Mouse (Mus musculus): ENCODE data around the gene Spats1. TPM values are rescaled to one million over a fixed set of nuclear protein-coding genes. Genes with fewer than 3 reads are reported as not detected.

Gene Spats1
- polyA plus RNA-seq, 1 experiment from 2014 or later = 0.85 TPM

DNA sequence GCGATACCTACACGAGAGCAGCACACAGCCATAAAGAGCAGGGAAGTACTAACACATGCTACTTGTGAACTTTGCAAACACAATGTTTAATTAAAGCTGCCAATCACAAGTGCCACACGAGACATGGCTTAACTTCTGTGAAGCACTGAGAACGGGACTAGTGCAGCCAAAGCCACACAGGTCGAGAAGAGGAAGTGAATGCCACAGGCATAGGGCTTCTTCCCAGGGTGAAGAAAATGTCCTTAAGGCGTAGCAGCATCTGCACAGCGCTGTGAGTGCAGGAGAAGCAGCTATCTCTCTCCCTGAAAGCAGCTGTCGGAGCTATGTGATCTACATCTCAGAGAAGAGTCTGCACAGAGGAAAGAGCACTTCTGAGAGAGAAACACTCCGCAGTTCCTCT lies 80.6 kb downstream of the Spats1 start:
- peaks cover 6% of the 10 kb centered on the region; the same call in 1 of the 2 replicates for H3K36me3 ChIP-seq (ENCODE audit: control insufficient read depth, insufficient read depth, low read length)
- no peak for ATAC-seq (ENCODE audit: low FRiP score)

DNA sequence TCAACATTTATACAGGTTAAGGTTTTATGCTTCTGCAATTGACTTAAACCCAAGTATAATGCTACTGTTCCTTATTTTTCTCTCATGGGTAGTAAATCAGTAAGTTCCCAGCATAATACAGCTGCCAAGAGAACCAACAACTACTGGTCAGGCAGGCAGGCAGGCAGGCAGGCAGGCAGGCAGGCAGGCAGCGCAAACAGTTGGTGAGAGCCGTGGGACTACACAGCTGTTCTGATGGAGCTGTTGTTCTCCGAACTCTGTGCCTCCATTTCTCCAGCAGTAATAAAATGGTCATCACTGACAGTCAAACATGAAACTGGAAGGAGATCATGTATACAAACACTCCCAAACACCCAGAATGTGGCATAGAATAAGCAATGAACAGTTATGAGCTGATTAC lies 81.5 kb downstream of the Spats1 start:
- WGBS = 91% methylated on average over 3 of the region's 3 CpGs

More for the DNA sequence above, 80.6 kb downstream of the Spats1 start:
- H3K9me3 ChIP-seq (ENCODE audit: control insufficient read depth, low read length) = no peaks in the 10 kb centered on the region
- no peaks in the 10 kb centered on the region for H3K4me1 ChIP-seq (replicated peaks; ENCODE audit: control insufficient read depth, insufficient read depth, low read length)
- no peaks in the 10 kb centered on the region for H3K27me3 ChIP-seq (ENCODE audit: control insufficient read depth, insufficient read depth, low read length)
- H3K4me2 ChIP-seq (replicated peaks; ENCODE audit: low read depth, low read length) = no peak overlapping the region
- H3K27ac ChIP-seq (ENCODE audit: low read depth, low read length) = no peak overlapping the region
- 76% methylated on average over 9 of the region's 9 CpGs for WGBS
- H3K9ac ChIP-seq (ENCODE audit: low read depth, low read length) = no peak overlapping the region
- no peak for DNase-seq (ENCODE audit: low spot score)
- H3K4me3 ChIP-seq (ENCODE audit: low read depth, low read length) = no peak overlapping the region

More for the DNA sequence above, 81.5 kb downstream of the Spats1 start:
- DNase-seq (ENCODE audit: low spot score) (no peak), ATAC-seq (ENCODE audit: low FRiP score) (no peak)
- Histone ChIP-seq H3K4me2 (replicated peaks; ENCODE audit: low read depth, low read length) (no peak overlapping the region), H3K4me3 (ENCODE audit: low read depth, low read length) (no peak overlapping the region), H3K4me1 (replicated peaks; ENCODE audit: control insufficient read depth, insufficient read depth, low read length) (no peaks in the 10 kb centered on the region), H3K9ac (ENCODE audit: low read depth, low read length) (no peak overlapping the region), H3K36me3 (ENCODE audit: control insufficient read depth, insufficient read depth, low read length) (peaks cover 6% of the 10 kb centered on the region; the same call in 1 of the 2 replicates), H3K9me3 (ENCODE audit: control insufficient read depth, low read length) (no peaks in the 10 kb centered on the region), H3K27ac (ENCODE audit: low read depth, low read length) (no peak overlapping the region), H3K27me3 (ENCODE audit: control insufficient read depth, insufficient read depth, low read length) (no peaks in the 10 kb centered on the region)

Other genes with a start within 250 kb of the Spats1 start
- 86.2 and 87.3 TPM in 2 replicates for gene Cdc5l, start 41.7 kb downstream of the Spats1 start, polyA plus RNA-seq (2014; fragmentation: Nextera tagmentation; extraction: Ambion mirVana)
- gene Aars2, start 31.4 kb upstream of the Spats1 start, polyA plus RNA-seq (2014; fragmentation: Nextera tagmentation; extraction: Ambion mirVana) = 13.0 and 14.5 TPM in 2 replicates
- 2.0 and 2.5 TPM in 2 replicates for gene Tcte1, start 48.0 kb upstream of the Spats1 start, polyA plus RNA-seq (2014; fragmentation: Nextera tagmentation; extraction: Ambion mirVana)
- gene Tmem151b, start 74.3 kb upstream of the Spats1 start, polyA plus RNA-seq (2014; fragmentation: Nextera tagmentation; extraction: Ambion mirVana) = 4.7 and 5.6 TPM in 2 replicates
- 5.6 and 9.0 TPM in 2 replicates for gene Nfkbie, start 80.3 kb upstream of the Spats1 start, polyA plus RNA-seq (2014; fragmentation: Nextera tagmentation; extraction: Ambion mirVana)
- 89.9 and 91.5 TPM in 2 replicates for gene Slc35b2, start 88.5 kb upstream of the Spats1 start, polyA plus RNA-seq (2014; fragmentation: Nextera tagmentation; extraction: Ambion mirVana)
- 1,644 and 1,674 TPM in 2 replicates for gene Hsp90ab1, start 97.9 kb upstream of the Spats1 start, polyA plus RNA-seq (2014; fragmentation: Nextera tagmentation; extraction: Ambion mirVana)
- 48.0 and 50.8 TPM in 2 replicates for gene Slc29a1, start 124.2 kb upstream of the Spats1 start, polyA plus RNA-seq (2014; fragmentation: Nextera tagmentation; extraction: Ambion mirVana)
- 1.1 and 1.8 TPM in 2 replicates for gene Mymx, start 126.7 kb upstream of the Spats1 start, polyA plus RNA-seq (2014; fragmentation: Nextera tagmentation; extraction: Ambion mirVana)
- 0.79 and 1.0 TPM in 2 replicates for gene Capn11, start 183.9 kb upstream of the Spats1 start, polyA plus RNA-seq (2014; fragmentation: Nextera tagmentation; extraction: Ambion mirVana)
- gene Mrpl14, start 210.9 kb upstream of the Spats1 start, polyA plus RNA-seq (2014; fragmentation: Nextera tagmentation; extraction: Ambion mirVana) = 105 and 109 TPM in 2 replicates
- gene Tmem63b, start 211.5 kb upstream of the Spats1 start, polyA plus RNA-seq (2014; fragmentation: Nextera tagmentation; extraction: Ambion mirVana) = 48.6 and 50.3 TPM in 2 replicates